Mouse (Mus musculus) cerebral cortex, adult 2 months (tissue): ENCODE results near the gene Itga2b.

ENCODE experiments used
- WGBS: fragments of 180-500 bp; shearing (Covaris S2); methylation state at CpG from one replicate; pipeline ENCODE4 v1.1.7; 2018; 5-methylcytosine and 5-hydroxymethylcytosine counted together

Gene Itga2b

GRCm38 (mm10) chr11:102469648-102470357 lies at the start of gene Itga2b:
Itga2b (minus strand) TSS chr11:102470122.
- WGBS, result 71% methylated on average over 11 of the region's 11 CpGs

GRCm38 (mm10) chr11:102514793-102515424 lies 45.0 kb upstream of the Itga2b start:
- WGBS, result 89% methylated on average over 1 of the region's 1 CpGs

GRCm38 (mm10) chr11:102510226-102510625 lies 40.3 kb upstream of the Itga2b start:
- 62% methylated on average over 6 of the region's 6 CpGs for WGBS

GRCm38 (mm10) chr11:102496732-102497131 lies 26.8 kb upstream of the Itga2b start:
- WGBS, result 65% methylated on average over 2 of the region's 2 CpGs

- WGBS, result 79% methylated on average over 2 of the region's 2 CpGs
These were observed 26.3 kb upstream of the Itga2b start for GRCm38 (mm10) chr11:102496206-102496605.

- 76% methylated on average over 5 of the region's 5 CpGs for WGBS
These were observed 25.8 kb upstream of the Itga2b start for GRCm38 (mm10) chr11:102495742-102496141.

GRCm38 (mm10) chr11:102495114-102495513 lies 25.2 kb upstream of the Itga2b start:
- 94% methylated on average over 6 of the region's 6 CpGs for WGBS

- 83% methylated on average over 7 of the region's 7 CpGs for WGBS
These were observed 24.2 kb upstream of the Itga2b start for GRCm38 (mm10) chr11:102494063-102494650.

GRCm38 (mm10) chr11:102493241-102493640 lies 23.3 kb upstream of the Itga2b start:
- WGBS, result 66% methylated on average over 2 of the region's 2 CpGs

GRCm38 (mm10) chr11:102487901-102488300 lies 18.0 kb upstream of the Itga2b start:
- 91% methylated on average over 2 of the region's 2 CpGs for WGBS

- 54% methylated on average over 11 of the region's 11 CpGs for WGBS
These were observed 16.9 kb upstream of the Itga2b start for GRCm38 (mm10) chr11:102486733-102487386.

GRCm38 (mm10) chr11:102481779-102482178 lies 11.9 kb upstream of the Itga2b start:
- WGBS, result 62% methylated on average over 10 of the region's 10 CpGs

GRCm38 (mm10) chr11:102480897-102481296 lies 11.0 kb upstream of the Itga2b start:
- WGBS, result 78% methylated on average over 4 of the region's 4 CpGs

- 83% methylated on average over 15 of the region's 15 CpGs for WGBS
These were observed 10.2 kb upstream of the Itga2b start for GRCm38 (mm10) chr11:102480111-102480510.

- WGBS, result 97% methylated on average over 23 of the region's 23 CpGs
These were observed 9.7 kb upstream of the Itga2b start for GRCm38 (mm10) chr11:102479581-102479980.

GRCm38 (mm10) chr11:102478671-102479070 lies 8.7 kb upstream of the Itga2b start:
- WGBS, result 89% methylated on average over 3 of the region's 3 CpGs

GRCm38 (mm10) chr11:102475027-102475426 lies 5.1 kb upstream of the Itga2b start:
- 89% methylated on average over 3 of the region's 3 CpGs for WGBS

- WGBS, result 1% methylated on average over 37 of the region's 37 CpGs
These were observed 2.8 kb downstream of the Itga2b start for GRCm38 (mm10) chr11:102467041-102467631.

GRCm38 (mm10) chr11:102465713-102466436 lies 4.0 kb downstream of the Itga2b start:
- WGBS, result 25% methylated on average over 26 of the region's 26 CpGs

- WGBS, result 94% methylated on average over 6 of the region's 6 CpGs
These were observed 5.0 kb downstream of the Itga2b start for GRCm38 (mm10) chr11:102464901-102465300.

- WGBS, result 84% methylated on average over 3 of the region's 3 CpGs
These were observed 8.2 kb downstream of the Itga2b start for GRCm38 (mm10) chr11:102461764-102462163.
